Mouse (Mus musculus): ENCODE data around the gene Glipr2.
A peak's percentile ranks its signal among the peaks of the same experiment; 100 is the strongest.

The Glipr2 gene

DNA sequence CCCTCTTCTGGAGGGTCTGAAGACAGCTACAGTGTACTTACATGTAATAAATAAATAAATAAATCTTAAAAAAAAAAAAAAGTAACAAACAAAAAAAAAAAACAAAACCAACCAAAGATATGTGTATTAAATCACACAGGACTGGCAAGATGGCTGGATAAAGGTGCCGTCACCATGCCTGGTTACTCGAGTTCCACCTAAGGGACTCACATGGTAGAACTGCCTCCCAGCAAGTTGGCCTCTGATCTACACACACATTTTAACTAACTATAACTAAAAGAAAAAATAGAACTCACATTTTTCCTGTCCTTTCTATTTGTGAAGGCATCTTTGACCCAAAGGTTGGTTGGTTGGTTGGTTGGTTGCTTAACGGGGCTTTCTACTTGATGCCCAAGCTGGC lies 54.6 kb downstream of the Glipr2 start:
- no peak for DNase-seq

- DNase-seq = peak; percentile 90
Measured at GRCm38 (mm10) chr4:44012376-44013367, 55.5 kb downstream of the Glipr2 start.

- no peak for DNase-seq
Measured at GRCm38 (mm10) chr4:44013391-44014070, 56.3 kb downstream of the Glipr2 start.

DNA sequence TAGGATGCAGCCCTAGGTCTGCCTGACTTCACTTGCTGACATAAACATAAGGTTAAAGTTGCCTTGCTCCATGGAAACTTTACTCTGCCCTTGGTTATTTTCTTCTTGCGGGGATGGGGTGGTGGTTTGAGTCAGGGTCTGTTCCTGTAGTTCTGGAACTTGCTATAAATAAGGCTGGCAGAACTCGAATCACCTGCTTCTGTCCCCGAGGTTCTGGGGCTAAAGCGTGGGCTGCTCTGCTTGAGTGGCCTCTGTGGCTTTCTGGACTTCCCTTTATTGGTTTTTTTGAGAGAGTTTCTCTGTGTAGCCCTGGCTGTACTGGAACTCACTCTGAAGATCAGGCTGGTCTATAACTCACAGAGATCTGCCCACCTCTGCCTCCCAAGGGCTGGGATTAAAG lies 58.9 kb downstream of the Glipr2 start:
- DNase-seq = no peak

- no peak for DNase-seq
Measured at GRCm38 (mm10) chr4:44016791-44017190, 59.6 kb downstream of the Glipr2 start.

DNA sequence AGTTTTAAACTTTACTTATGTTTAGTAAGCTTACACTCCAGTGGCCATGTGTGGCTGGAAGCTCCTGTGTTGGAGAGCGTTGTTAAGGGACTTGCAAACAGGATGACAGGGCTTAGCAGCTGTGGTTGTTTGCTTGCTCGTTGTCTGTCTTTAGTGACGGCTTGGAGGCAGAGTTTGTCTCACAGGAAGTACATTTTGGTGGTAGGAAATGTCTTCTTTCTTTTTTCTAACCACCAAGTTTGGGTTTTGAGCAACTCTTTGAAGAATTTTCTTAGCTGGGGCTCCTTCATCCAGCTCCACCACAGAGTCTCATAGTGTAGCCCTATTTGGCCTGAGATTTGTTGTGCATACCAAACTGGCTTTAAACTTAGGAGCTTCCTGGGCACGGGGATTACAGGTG lies 65.1 kb downstream of the Glipr2 start:
- DNase-seq = no peak

DNA sequence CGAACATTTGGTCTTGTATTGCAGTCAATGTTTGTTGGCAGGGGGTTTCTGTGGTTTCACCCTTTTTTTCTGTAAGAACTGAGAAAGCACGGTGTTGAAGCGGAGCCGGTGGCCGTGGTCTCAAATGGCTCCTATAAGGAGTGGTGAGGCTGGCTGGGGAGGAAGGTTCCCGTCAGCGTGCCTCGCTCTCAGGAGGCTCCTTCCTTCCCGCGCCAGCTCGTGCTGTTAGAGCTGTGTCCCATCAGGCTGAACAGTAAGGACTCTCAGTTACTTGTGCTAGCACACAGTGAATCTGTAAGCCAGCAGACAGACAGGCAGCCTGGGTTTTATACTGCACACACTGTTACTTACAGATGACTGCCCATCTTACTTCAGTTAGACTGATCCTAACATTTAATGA lies 65.6 kb downstream of the Glipr2 start:
- DNase-seq = no peak

DNA sequence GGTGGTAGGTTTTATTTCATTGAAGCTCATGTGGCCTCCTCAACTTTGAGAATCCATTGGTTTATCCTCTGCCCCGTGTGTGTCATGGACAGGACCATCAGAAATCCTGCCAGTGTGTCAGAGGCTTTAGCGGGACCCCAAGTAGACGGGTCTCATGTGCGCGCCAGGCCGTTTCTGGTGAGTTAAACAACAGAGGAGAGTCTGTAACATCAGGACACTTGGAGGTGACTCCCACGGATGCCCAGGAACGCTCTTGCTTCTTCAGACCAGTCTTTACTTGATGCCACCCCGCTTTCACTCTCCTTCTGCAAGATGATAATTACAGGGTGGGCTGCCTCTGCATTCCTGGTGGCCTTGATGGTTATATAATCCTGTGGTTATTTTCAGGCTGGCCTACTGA lies 66.5 kb downstream of the Glipr2 start:
- no peak for DNase-seq

GRCm38 (mm10) chr4:44024241-44024640 lies 67.0 kb downstream of the Glipr2 start:
- DNase-seq = no peak

- DNase-seq = no peak
Measured at GRCm38 (mm10) chr4:44025570-44025969, 68.4 kb downstream of the Glipr2 start.

All from cerebellum, adult 11 months (tissue).